Mouse (Mus musculus): ENCODE results near the gene Rbms3. TPM values are rescaled to one million over a fixed set of nuclear protein-coding genes. Genes with fewer than 3 reads are reported as not detected.

The Rbms3 gene
- polyA plus RNA-seq (2015; fragmentation: Illumina TruSeq; extraction: RNeasy Lipid Tissue Mini Kit (QIAGEN cat#74804); ENCODE audit: low read depth, low replicate concordance): 10.8 TPM

GRCm38 (mm10) chr9:117629771-117630170 lies at the start of gene Rbms3:
Gene Rbms3 (minus strand): TSS chr9:117629913.

Measured in brain, adult 10 weeks (tissue).